Mouse (Mus musculus): Measurements from ENCODE around the gene Srgap3.

DNA sequence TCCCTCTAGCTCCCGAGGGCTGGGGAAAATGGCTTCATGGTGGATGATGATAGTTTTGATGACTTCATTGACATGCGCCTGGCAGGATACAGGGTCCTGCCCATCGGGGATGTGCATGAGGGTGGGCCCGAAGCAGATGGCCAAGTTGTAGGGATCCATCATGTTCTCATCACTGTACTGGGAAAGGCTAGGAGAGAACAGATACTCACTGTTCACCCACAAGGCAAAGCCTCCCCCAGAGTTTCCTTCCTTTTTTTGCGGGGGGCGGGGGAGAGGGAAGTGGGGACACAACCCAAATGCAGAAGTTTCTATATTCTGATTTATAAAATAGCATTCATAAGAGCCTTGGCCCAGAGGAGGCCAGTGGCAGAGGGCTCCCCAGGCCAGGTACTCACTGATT is 208.1 kb downstream of the Srgap3 start:
- no peak for TF ChIP-seq CTCF (IDR thresholded peaks at IDR 0.05; ENCODE audit: low read depth)
- TF ChIP-seq EP300 (optimal IDR thresholded peaks at IDR 0.05): no peak
